Mouse (Mus musculus) embryonic facial prominence, embryonic 13.5 days (tissue): Measurements from ENCODE around the gene Catsperd. TPM values are rescaled to one million over a fixed set of nuclear protein-coding genes. Genes with fewer than 3 reads are reported as not detected.

Experiments
- ATAC-seq: fragments of 200-750 bp; cut with Nextera tagmentation; 2 replicates; pipeline ENCODE4 v1.8.0; 2017; ENCODE audit warnings: low read depth; ENCODE audit not compliant: insufficient number of reproducible peaks, insufficient read depth, low FRiP score, low TSS enrichment
- H3K27ac ChIP-seq: fragments of 300-500 bp; sonication (generic); 2 replicates; pipeline ENCODE4 v1.5.1; 2015; ENCODE audit warnings: moderate library complexity, mild to moderate bottlenecking, inconsistent platforms
- H3K27me3 ChIP-seq: fragments of 300-500 bp; sonication (generic); 2 replicates; pipeline ENCODE4 v1.6.1; 2015; ENCODE audit warnings: mild to moderate bottlenecking, inconsistent platforms
- H3K36me3 ChIP-seq: fragments of 300-500 bp; sonication (generic); 2 replicates; pipeline ENCODE4 v1.6.1; 2015; ENCODE audit warnings: mild to moderate bottlenecking, inconsistent platforms
- H3K4me1 ChIP-seq: fragments of 300-500 bp; sonication (generic); 2 replicates; pipeline ENCODE4 v1.6.1; 2015; ENCODE audit warnings: inconsistent platforms
- H3K4me2 ChIP-seq: fragments of 300-500 bp; sonication (generic); 2 replicates; pipeline ENCODE4 v1.6.1; 2015; ENCODE audit warnings: moderate library complexity, mild to moderate bottlenecking, inconsistent platforms
- H3K4me3 ChIP-seq: fragments of 300-500 bp; sonication (generic); 2 replicates; pipeline ENCODE4 v1.5.1; 2015; ENCODE audit warnings: mild to moderate bottlenecking, inconsistent platforms
- H3K9ac ChIP-seq: fragments of 300-500 bp; sonication (generic); 2 replicates; pipeline ENCODE4 v1.6.1; 2015; ENCODE audit warnings: mild to moderate bottlenecking, inconsistent platforms
- H3K9me3 ChIP-seq: fragments of 300-500 bp; sonication (generic); 2 replicates; pipeline ENCODE4 v1.6.1; 2016; ENCODE audit warnings: inconsistent platforms
- WGBS: fragments of 180-500 bp; shearing (Covaris S2); methylation state at CpG from one replicate; pipeline ENCODE4 v1.1.7; 2015; ENCODE audit warnings: mixed read lengths; 5-methylcytosine and 5-hydroxymethylcytosine counted together
- polyA plus RNA-seq: library from polyadenylated mRNA; unstranded; fragments of >200 nt; fragmentation: Nextera tagmentation; extraction: Ambion mirVana; gene quantifications from 2 replicates; pipeline ENCODE4 v1.2.1, GENCODE M21; 2015

The Catsperd gene
- polyA plus RNA-seq, 1 experiment from 2014 or later, result 0.66 TPM

- 92% methylated on average over 2 of the region's 2 CpGs for WGBS
- Histone ChIP-seq H3K36me3 (peaks cover 97% of the 10 kb centered on the region), H3K9me3 (no peaks in the 10 kb centered on the region), H3K9ac (no peak overlapping the region), H3K4me2 (no peak overlapping the region), H3K27ac (no peak overlapping the region), H3K27me3 (no peaks in the 10 kb centered on the region), H3K4me3 (no peak overlapping the region), H3K4me1 (peaks cover 17% of the 10 kb centered on the region)
- no peak for ATAC-seq
These were observed 60.7 kb downstream of the Catsperd start for GRCm38 (mm10) chr17:56688689-56689088.

DNA sequence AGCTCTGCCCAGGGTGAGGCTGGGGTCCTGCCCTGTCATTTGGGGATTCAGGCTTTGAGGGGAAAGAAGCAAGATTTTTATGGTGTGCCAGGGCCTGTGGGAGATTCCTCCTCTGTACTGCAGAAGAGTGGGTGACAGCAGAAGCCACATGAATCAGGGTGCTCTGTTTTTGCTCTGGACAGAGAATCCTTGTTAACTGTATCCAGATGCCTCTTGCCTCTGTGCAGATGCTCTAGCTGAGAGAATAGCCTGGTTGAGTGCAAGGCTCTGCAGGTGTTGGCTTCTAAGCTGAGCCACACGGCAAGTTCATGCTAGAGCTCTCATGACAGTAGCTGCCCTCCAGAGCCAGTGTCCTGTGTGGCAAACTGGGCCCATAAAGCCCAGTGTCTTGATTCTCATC lies 65.5 kb downstream of the Catsperd start:
- H3K4me3 ChIP-seq, result no peak overlapping the region
- H3K36me3 ChIP-seq, result peaks cover 96% of the 10 kb centered on the region
- H3K9me3 ChIP-seq, result no peaks in the 10 kb centered on the region
- H3K4me1 ChIP-seq, result peaks cover 29% of the 10 kb centered on the region
- peak overlapping the region; percentile 45 for H3K27ac ChIP-seq
- 50% methylated on average over 1 of the region's 1 CpGs for WGBS
- no peak for ATAC-seq
- peak overlapping the region; percentile 51 for H3K9ac ChIP-seq
- no peaks in the 10 kb centered on the region for H3K27me3 ChIP-seq
- peak overlapping the region; percentile 16; the same call in 1 of the 2 replicates for H3K4me2 ChIP-seq

GRCm38 (mm10) chr17:56693851-56694310 lies 65.9 kb downstream of the Catsperd start:
- H3K4me1 ChIP-seq, result peaks cover 29% of the 10 kb centered on the region
- ATAC-seq, result 0 out of 2 replicates have a peak, but pooled peaks have one; percentile 39

GRCm38 (mm10) chr17:56700451-56700850 lies 72.5 kb downstream of the Catsperd start:
- no peak overlapping the region for H3K4me3 ChIP-seq
- 95% methylated on average over 2 of the region's 2 CpGs for WGBS
- no peaks in the 10 kb centered on the region for H3K9me3 ChIP-seq
- H3K4me1 ChIP-seq, result no peaks in the 10 kb centered on the region
- no peak for ATAC-seq
- no peaks in the 10 kb centered on the region for H3K27me3 ChIP-seq
- no peak overlapping the region for H3K4me2 ChIP-seq
- peaks cover 96% of the 10 kb centered on the region for H3K36me3 ChIP-seq
- H3K9ac ChIP-seq, result no peak overlapping the region
- no peak overlapping the region for H3K27ac ChIP-seq

More at GRCm38 (mm10) chr17:56693851-56694310, 65.9 kb downstream of the Catsperd start:
- peaks cover 96% of the 10 kb centered on the region for H3K36me3 ChIP-seq
- H3K27ac ChIP-seq, result peak overlapping the region; percentile 45
- no peaks in the 10 kb centered on the region for H3K27me3 ChIP-seq
- no peaks in the 10 kb centered on the region for H3K9me3 ChIP-seq
- 0 out of 2 replicates have a peak overlapping the region, but pooled peaks have one; percentile 16 for H3K4me2 ChIP-seq
- WGBS, result 45% methylated on average over 6 of the region's 6 CpGs
- peak overlapping the region; percentile 51; the same call in 1 of the 2 replicates for H3K9ac ChIP-seq
- no peak overlapping the region for H3K4me3 ChIP-seq

GRCm38 (mm10) chr17:56703038-56703437 lies 75.1 kb downstream of the Catsperd start:
- no peaks in the 10 kb centered on the region for H3K27me3 ChIP-seq
- H3K4me3 ChIP-seq, result no peak overlapping the region
- no peak overlapping the region for H3K27ac ChIP-seq
- no peaks in the 10 kb centered on the region for H3K4me1 ChIP-seq
- no peak overlapping the region for H3K9ac ChIP-seq
- H3K4me2 ChIP-seq, result no peak overlapping the region
- 90% methylated on average over 4 of the region's 4 CpGs for WGBS
- no peaks in the 10 kb centered on the region for H3K9me3 ChIP-seq
- peaks cover 96% of the 10 kb centered on the region for H3K36me3 ChIP-seq
- no peak for ATAC-seq

DNA sequence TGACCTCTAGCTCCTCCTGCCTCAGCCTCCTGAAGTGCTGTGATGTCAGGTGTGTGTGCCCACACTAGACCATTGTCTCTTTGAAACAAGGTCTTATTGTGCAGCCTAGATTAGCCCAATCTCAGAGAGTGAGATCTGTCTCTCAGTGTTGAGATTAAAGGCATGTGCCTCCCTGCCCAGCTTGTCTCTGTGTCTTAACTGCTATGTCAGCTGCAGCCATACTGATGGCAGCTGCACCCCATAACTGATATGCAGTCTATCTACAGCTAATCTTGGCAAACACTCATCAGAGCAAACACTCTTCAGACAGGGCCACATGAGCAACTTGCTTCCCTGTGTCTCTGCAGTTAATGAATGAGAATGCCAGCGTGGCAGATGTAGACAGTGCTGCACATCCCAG lies 78.6 kb downstream of the Catsperd start:
- H3K4me2 ChIP-seq, result no peak overlapping the region
- no peak overlapping the region for H3K27ac ChIP-seq
- H3K4me3 ChIP-seq, result no peak overlapping the region
- no peaks in the 10 kb centered on the region for H3K9me3 ChIP-seq
- peaks cover 96% of the 10 kb centered on the region for H3K36me3 ChIP-seq
- H3K4me1 ChIP-seq, result no peaks in the 10 kb centered on the region
- H3K9ac ChIP-seq, result no peak overlapping the region
- H3K27me3 ChIP-seq, result no peaks in the 10 kb centered on the region
- WGBS, result 95% methylated on average over 1 of the region's 1 CpGs
- ATAC-seq, result no peak

- H3K4me3 ChIP-seq, result no peak overlapping the region
- no peaks in the 10 kb centered on the region for H3K27me3 ChIP-seq
- 81% methylated on average over 4 of the region's 4 CpGs for WGBS
- no peaks in the 10 kb centered on the region for H3K9me3 ChIP-seq
- H3K27ac ChIP-seq, result no peak overlapping the region
- 0 out of 2 replicates have a peak, but pooled peaks cover 3% of the 10 kb centered on the region for H3K4me1 ChIP-seq
- no peak overlapping the region for H3K4me2 ChIP-seq
- ATAC-seq, result no peak
- H3K9ac ChIP-seq, result no peak overlapping the region
- H3K36me3 ChIP-seq, result peaks cover 92% of the 10 kb centered on the region
These were observed 80.7 kb downstream of the Catsperd start for GRCm38 (mm10) chr17:56708692-56709091.

GRCm38 (mm10) chr17:56709708-56710107 lies 81.8 kb downstream of the Catsperd start:
- ATAC-seq, result no peak
- H3K4me3 ChIP-seq, result no peak overlapping the region
- peaks cover 82% of the 10 kb centered on the region for H3K36me3 ChIP-seq
- H3K9ac ChIP-seq, result no peak overlapping the region
- no peak overlapping the region for H3K27ac ChIP-seq
- H3K27me3 ChIP-seq, result no peaks in the 10 kb centered on the region
- H3K9me3 ChIP-seq, result no peaks in the 10 kb centered on the region
- 0 out of 2 replicates have a peak, but pooled peaks cover 3% of the 10 kb centered on the region for H3K4me1 ChIP-seq
- 75% methylated on average over 3 of the region's 3 CpGs for WGBS
- H3K4me2 ChIP-seq, result no peak overlapping the region

Other genes with a start within 250 kb of the Catsperd start
- 120 and 121 TPM in 2 replicates for gene Ptprs, start 151.7 kb upstream of the Catsperd start, polyA plus RNA-seq
- not detected in 2 replicates for gene Znrf4, start 115.7 kb upstream of the Catsperd start, polyA plus RNA-seq
- gene Gm20219, start 73.8 kb upstream of the Catsperd start, polyA plus RNA-seq, result 3.9 and 5.4 TPM in 2 replicates
- 97.6 and 103 TPM in 2 replicates for gene Safb2, start 43.6 kb upstream of the Catsperd start, polyA plus RNA-seq
- gene Safb, start 43.3 kb upstream of the Catsperd start, polyA plus RNA-seq, result 119 and 132 TPM in 2 replicates
- 254 and 258 TPM in 2 replicates for gene 2410015M20Rik, start 18.4 kb upstream of the Catsperd start, polyA plus RNA-seq
- gene Rpl36, start 14.7 kb upstream of the Catsperd start, polyA plus RNA-seq, result 1,916 and 1,978 TPM in 2 replicates
- 50.9 and 53.7 TPM in 2 replicates for gene Lonp1, start 1.3 kb upstream of the Catsperd start, polyA plus RNA-seq
- gene Ranbp3, start 45.2 kb downstream of the Catsperd start, polyA plus RNA-seq, result 98.4 and 105 TPM in 2 replicates
- gene Ndufa11, start 89.6 kb downstream of the Catsperd start, polyA plus RNA-seq, result 397 and 420 TPM in 2 replicates
- gene Vmac, start 89.9 kb downstream of the Catsperd start, polyA plus RNA-seq, result 19.2 and 24.6 TPM in 2 replicates
- 17.7 and 18.4 TPM in 2 replicates for gene Nrtn, start 129.4 kb downstream of the Catsperd start, polyA plus RNA-seq
- 40.5 and 46.5 TPM in 2 replicates for gene Dus3l, start 136.6 kb downstream of the Catsperd start, polyA plus RNA-seq
- 1.2 and 1.7 TPM in 2 replicates for gene Prr22, start 142.1 kb downstream of the Catsperd start, polyA plus RNA-seq
- gene Rfx2, start 202.9 kb downstream of the Catsperd start, polyA plus RNA-seq, result 4.5 and 5.2 TPM in 2 replicates
- gene Acsbg2, start 246.3 kb downstream of the Catsperd start, polyA plus RNA-seq, result not detected in 2 replicates
- gene 1700061G19Rik, start 247.3 kb downstream of the Catsperd start, polyA plus RNA-seq, result 0.34 and 0.42 TPM in 2 replicates